Mouse (Mus musculus) R1 (cell line): ENCODE data around the gene Vps4b.
"Not testable (repeated sequence)": the region's sequence is repeated elsewhere in the genome, so short reads cannot be mapped to it uniquely, and the experiment has no call there.

Source experiments
- DNase-seq: peaks from one replicate; pipeline ENCODE4 v3.0.0-alpha.2; 2018; ENCODE audit warnings: low read depth, low spot score

Vps4b gene

GRCm38 (mm10) chr1:106752013-106752412, 44.5 kb downstream of the Vps4b start:
- no peak for DNase-seq

- no peak for DNase-seq
These were observed 45.9 kb downstream of the Vps4b start for GRCm38 (mm10) chr1:106750656-106751055.

- no peak for DNase-seq
These were observed 47.8 kb downstream of the Vps4b start for GRCm38 (mm10) chr1:106748555-106749315.

- DNase-seq, result no peak
These were observed 53.5 kb downstream of the Vps4b start for GRCm38 (mm10) chr1:106742980-106743379.

- no peak for DNase-seq
These were observed 55.8 kb downstream of the Vps4b start for GRCm38 (mm10) chr1:106740735-106741134.

- no peak for DNase-seq
These were observed 56.7 kb downstream of the Vps4b start for GRCm38 (mm10) chr1:106739810-106740209.

GRCm38 (mm10) chr1:106738092-106738491, 58.4 kb downstream of the Vps4b start:
- peak; percentile 58 for DNase-seq

GRCm38 (mm10) chr1:106736211-106736610, 60.3 kb downstream of the Vps4b start:
- no peak for DNase-seq

GRCm38 (mm10) chr1:106735586-106735985, 60.9 kb downstream of the Vps4b start:
- peak; percentile 64 for DNase-seq

- DNase-seq, result peak; percentile 71
These were observed 74.5 kb downstream of the Vps4b start for GRCm38 (mm10) chr1:106722061-106722460.

GRCm38 (mm10) chr1:106717736-106718135, 78.8 kb downstream of the Vps4b start:
- not testable (repeated sequence) for DNase-seq

- peak; percentile 43 for DNase-seq
These were observed 79.4 kb downstream of the Vps4b start for GRCm38 (mm10) chr1:106717071-106717601.

GRCm38 (mm10) chr1:106716141-106716540, 80.4 kb downstream of the Vps4b start:
- no peak for DNase-seq

GRCm38 (mm10) chr1:106715111-106716083, 81.1 kb downstream of the Vps4b start:
- DNase-seq, result no peak

- DNase-seq, result peak; percentile 32
These were observed 82.0 kb downstream of the Vps4b start for GRCm38 (mm10) chr1:106714530-106714981.
